Mouse (Mus musculus) heart, adult 2 months (tissue): ENCODE results near the gene Irgm1. TPM values are rescaled to one million over a fixed set of nuclear protein-coding genes. Genes with fewer than 3 reads are reported as not detected.
"Not testable (repeated sequence)": the region's sequence is repeated elsewhere in the genome, so short reads cannot be mapped to it uniquely, and the experiment has no call there.

Experiments used
- DNase-seq, 2 experiments: peaks; one replicate each; pipeline ENCODE4 v3.0.0; 2021
- H3K27ac ChIP-seq: fragments of 200-600 bp; 2 replicates; pipeline ENCODE4 v1.8.1; 2022
- H3K27me3 ChIP-seq: fragments of 200-500 bp; 2 replicates; pipeline ENCODE4 v1.6.1; 2012; ENCODE audit warnings: mild to moderate bottlenecking, low read length, inconsistent platforms, mixed read lengths; ENCODE audit not compliant: control insufficient read depth, insufficient read depth
- H3K36me3 ChIP-seq: fragments of 200-500 bp; 2 replicates; pipeline ENCODE4 v1.6.1; 2012; ENCODE audit warnings: low read length, inconsistent platforms; ENCODE audit not compliant: control insufficient read depth, insufficient read depth
- H3K4me1 ChIP-seq: fragments of 200-500 bp; 2 replicates; pipeline ENCODE4 v1.6.1; 2011; ENCODE audit warnings: low read length; ENCODE audit not compliant: control insufficient read depth, insufficient read depth
- H3K4me3 ChIP-seq: fragments of 200-600 bp; 2 replicates; pipeline ENCODE4 v1.8.1; 2022
- H3K79me2 ChIP-seq: fragments of 200-500 bp; replicated peaks from 2 replicates; pipeline ENCODE4 v1.6.1; 2012; ENCODE audit warnings: mild to moderate bottlenecking, inconsistent platforms, low read length, moderate library complexity, mixed read lengths; ENCODE audit not compliant: control insufficient read depth, insufficient read depth
- H3K9ac ChIP-seq: fragments of 200-500 bp; 2 replicates; pipeline ENCODE4 v1.6.1; 2012; ENCODE audit warnings: low read depth, mild to moderate bottlenecking, control low read depth, inconsistent platforms, low read length, mixed read lengths
- CTCF ChIP-seq: fragments of 200-600 bp; IDR thresholded peaks from 2 replicates; pipeline ENCODE4 v1.8.1; 2022; ENCODE audit warnings: antibody characterized with exemption, mild to moderate bottlenecking, moderate library complexity
- EP300 ChIP-seq: fragments of 200-500 bp; IDR thresholded peaks from 2 replicates; pipeline ENCODE4 v1.6.1; 2011; ENCODE audit warnings: low read depth, low read length, control low read depth; ENCODE audit not compliant: insufficient read depth
- POLR2A ChIP-seq: fragments of 200-500 bp; IDR thresholded peaks from 2 replicates; pipeline ENCODE4 v1.6.1; 2011; ENCODE audit warnings: mild to moderate bottlenecking, low read depth, low read length, control low read depth; ENCODE audit not compliant: insufficient read depth
- WGBS: fragments of 180-500 bp; shearing (Covaris S2); methylation state at CpG from one replicate; pipeline ENCODE4 v1.1.7; 2018; 5-methylcytosine and 5-hydroxymethylcytosine counted together
- intact Hi-C: fragments of 180-260 bp; cut with DNase I; formaldehyde crosslinking; loops from one replicate; pipeline ENCODE4 v1.15.1; 2025
- polyA plus RNA-seq: library from polyadenylated mRNA; depleted of rRNA; stranded (reverse); fragments of >200 nt; gene quantifications from 2 replicates; pipeline ENCODE4 v1.2.3, GENCODE M21; 2012
- total RNA-seq, 2 experiments: library from RNA; stranded (reverse); gene quantifications; 2 replicates each; pipeline ENCODE4 v1.2.3; 2021

Gene Irgm1
- total and polyA plus RNA-seq, 3 experiments = 9.9 to 13.5 (median 10.0) TPM

DNA sequence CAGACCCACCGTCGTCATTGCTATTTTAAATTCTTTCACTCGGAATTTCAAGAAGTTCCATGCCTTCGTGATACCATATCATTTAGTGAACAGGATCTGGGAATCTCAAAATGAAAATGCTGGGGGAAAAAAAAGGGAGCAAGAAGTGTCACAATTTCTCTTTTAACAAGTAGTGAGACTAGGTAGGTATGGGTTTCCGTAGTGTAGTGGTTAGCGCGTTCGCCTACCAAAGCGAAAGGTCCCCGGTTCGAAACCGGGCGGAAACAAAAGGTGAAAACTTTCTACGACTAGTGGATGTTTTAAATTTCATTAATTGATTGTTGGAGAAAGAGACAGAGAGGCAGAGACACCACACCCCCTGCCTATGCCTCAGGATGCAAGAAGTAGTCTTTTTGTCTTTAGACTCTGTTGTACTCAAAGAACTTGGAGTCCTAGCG, 47.9 kb downstream of the Irgm1 start:
- WGBS = 4% methylated on average over 15 of the region's 15 CpGs
- Histone ChIP-seq H3K4me1 (peaks cover 1% of the 10 kb centered on the region), H3K36me3 (no peaks in the 10 kb centered on the region), H3K27ac (no peak overlapping the region), H3K9ac (no peak overlapping the region), H3K27me3 (no peaks in the 10 kb centered on the region), H3K4me3 (peak overlapping the region; percentile 56), H3K79me2 (no peaks in the 10 kb centered on the region)
- TF ChIP-seq CTCF (peak; percentile 15), POLR2A (no peak), EP300 (peak; percentile 80; the same call in 1 of the 2 replicates)
- DNase-seq = peak; percentile 69 to 76
- intact Hi-C loops = no loop called here

DNA sequence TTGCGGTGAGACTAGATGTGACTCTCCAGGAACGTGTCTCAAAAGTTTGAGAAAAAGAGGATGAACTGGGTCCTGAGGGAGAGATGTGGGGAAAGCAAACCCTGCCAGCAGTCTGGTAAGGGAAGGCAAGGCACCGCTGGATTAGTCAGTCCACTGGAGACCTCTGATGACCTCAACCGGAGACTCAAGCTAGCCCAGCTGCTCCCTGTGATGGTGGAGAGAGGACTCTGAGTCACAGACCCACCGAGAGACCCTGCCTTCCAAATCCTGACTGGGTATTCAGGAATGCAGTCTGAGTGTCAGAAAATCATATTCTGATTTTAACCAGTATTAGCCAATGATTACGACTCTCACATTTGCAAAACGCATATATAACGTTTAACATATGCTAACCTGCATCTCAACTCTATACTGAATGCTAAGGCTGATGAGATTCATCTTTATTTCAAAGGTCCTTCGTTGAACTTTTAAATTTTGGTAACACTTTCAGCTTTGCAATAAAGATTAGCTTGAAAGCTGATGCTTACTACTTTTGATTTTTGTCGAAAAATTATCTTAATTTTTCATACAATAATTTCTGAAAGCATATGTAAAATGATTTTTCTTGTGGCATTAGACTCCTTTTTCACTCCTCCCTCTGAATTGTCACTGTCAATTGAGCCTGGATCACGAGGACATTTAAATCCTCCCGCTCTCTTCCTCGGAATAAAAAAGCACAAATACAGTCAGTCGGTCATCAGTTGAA, 48.5 kb downstream of the Irgm1 start:
- H3K36me3 ChIP-seq = no peaks in the 10 kb centered on the region
- no peaks in the 10 kb centered on the region for H3K27me3 ChIP-seq
- no peaks in the 10 kb centered on the region for H3K79me2 ChIP-seq
- TF ChIP-seq POLR2A (no peak), EP300 (no peak), CTCF (no peak)
- intact Hi-C loops = no loop called here
- peak overlapping the region; percentile 56 for H3K4me3 ChIP-seq
- WGBS = 49% methylated on average over 14 of the region's 14 CpGs
- H3K27ac ChIP-seq = no peak overlapping the region
- H3K4me1 ChIP-seq = peaks cover 1% of the 10 kb centered on the region
- DNase-seq = no peak
- H3K9ac ChIP-seq = no peak overlapping the region

- 90% methylated on average over 14 of the region's 14 CpGs for WGBS
- H3K27ac ChIP-seq, H3K79me2 ChIP-seq, DNase-seq, H3K9ac ChIP-seq, H3K36me3 ChIP-seq, H3K4me1 ChIP-seq, H3K27me3 ChIP-seq, H3K4me3 ChIP-seq, intact Hi-C loops: not testable (repeated sequence)
These were observed 50.2 kb downstream of the Irgm1 start for GRCm38 (mm10) chr11:48821299-48821698.

DNA sequence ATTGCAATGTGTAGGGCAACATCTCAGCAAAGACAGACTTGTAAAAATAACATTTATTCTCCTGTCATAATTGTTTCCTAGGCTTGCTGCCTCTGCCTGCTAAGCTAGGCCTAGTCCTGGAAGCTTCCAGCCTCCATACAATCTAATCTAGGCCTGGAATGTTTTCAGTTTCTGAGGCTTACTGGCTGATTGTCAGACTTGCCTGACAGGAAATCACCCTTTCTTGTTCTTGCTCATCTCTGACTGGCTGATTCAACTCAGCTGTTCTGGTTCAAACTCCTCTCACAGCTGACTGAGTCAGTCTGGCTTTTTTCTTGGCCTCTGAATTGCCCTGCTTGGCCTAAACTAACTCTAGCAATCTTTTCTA, 51.2 kb downstream of the Irgm1 start:
- peaks cover 5% of the 10 kb centered on the region for H3K4me1 ChIP-seq
- H3K9ac ChIP-seq = no peak overlapping the region
- H3K36me3 ChIP-seq = peaks cover 1% of the 10 kb centered on the region; the same call in 1 of the 2 replicates
- intact Hi-C loops = no loop called here
- no peak for DNase-seq
- TF ChIP-seq EP300 = no peak
- no peak for TF ChIP-seq CTCF
- no peak for TF ChIP-seq POLR2A
- H3K4me3 ChIP-seq = no peak overlapping the region
- H3K27me3 ChIP-seq = no peaks in the 10 kb centered on the region
- no peak overlapping the region for H3K27ac ChIP-seq
- H3K79me2 ChIP-seq = no peaks in the 10 kb centered on the region

GRCm38 (mm10) chr11:48819614-48820307, 51.7 kb downstream of the Irgm1 start:
- no peak overlapping the region for H3K9ac ChIP-seq
- intact Hi-C loops = loop anchor here (2.0 to 5.0 kb wide), 3 partner anchors 15 to 433 kb away; partner anchors contain the start of gene Zfp62
- DNase-seq = no peak
- H3K27ac ChIP-seq = no peak overlapping the region
- H3K36me3 ChIP-seq = peaks cover 4% of the 10 kb centered on the region; the same call in 1 of the 2 replicates
- no peaks in the 10 kb centered on the region for H3K79me2 ChIP-seq
- H3K27me3 ChIP-seq = no peaks in the 10 kb centered on the region
- no peak overlapping the region for H3K4me3 ChIP-seq
- 62% methylated on average over 7 of the region's 7 CpGs for WGBS
- TF ChIP-seq CTCF (no peak), POLR2A (no peak), EP300 (no peak)
- peaks cover 5% of the 10 kb centered on the region for H3K4me1 ChIP-seq

GRCm38 (mm10) chr11:48818346-48818745, 53.1 kb downstream of the Irgm1 start:
- H3K79me2 ChIP-seq = no peaks in the 10 kb centered on the region
- peak; percentile 95 for TF ChIP-seq EP300
- no peak for TF ChIP-seq CTCF
- TF ChIP-seq POLR2A = peak; percentile 67; the same call in 1 of the 2 replicates
- WGBS = under 1% methylated on average over 16 of the region's 16 CpGs
- H3K4me3 ChIP-seq = peak overlapping the region; percentile 97
- H3K4me1 ChIP-seq = peaks cover 5% of the 10 kb centered on the region
- peak overlapping the region; percentile 16 for H3K9ac ChIP-seq
- peak overlapping the region; percentile 100 for H3K27ac ChIP-seq
- H3K27me3 ChIP-seq = no peaks in the 10 kb centered on the region
- DNase-seq = peak; percentile 84 to 88
- intact Hi-C loops = loop anchor here (2.0 to 5.0 kb wide), 3 partner anchors 16 to 434 kb away; partner anchors contain the start of gene Zfp62
- H3K36me3 ChIP-seq = peaks cover 4% of the 10 kb centered on the region; the same call in 1 of the 2 replicates
